Mouse (Mus musculus): ENCODE measurements at regions not wholly inside any gene's neighbourhood (a gene's known extent, or its start where the extent isn't known, plus 50 kb on each side); places are given as distances from the start of the nearest gene placed in this dataset.

GRCm38 (mm10) chr12:95533888-95534639, 158.0 kb upstream of the Flrt2 start:
- H3K9me3 ChIP-seq (ENCODE audit: control insufficient read depth, low read length): no peaks in the 10 kb centered on the region
- no peak overlapping the region for H3K9ac ChIP-seq (replicated peaks)
- WGBS (ENCODE audit: insufficient replicate concordance): 59% methylated on average over 8 of the region's 8 CpGs
- no peak overlapping the region for H3K4me2 ChIP-seq (ENCODE audit: low read depth)
- DNase-seq (ENCODE audit: low read depth in 3 of 3, low spot score in 3 of 3): no peak
- H3K27me3 ChIP-seq (ENCODE audit: control insufficient read depth, insufficient read depth, low read length): no peaks in the 10 kb centered on the region
- no peak overlapping the region for H3K4me3 ChIP-seq (ENCODE audit: insufficient read depth in 1 of 2, low read depth in 2 of 2, low read length in 2 of 2)
- H3K27ac ChIP-seq: no peak overlapping the region
- no peaks in the 10 kb centered on the region for H3K36me3 ChIP-seq (replicated peaks; ENCODE audit: control insufficient read depth, insufficient read depth, low read depth)
- no peaks in the 10 kb centered on the region for H3K4me1 ChIP-seq (replicated peaks; ENCODE audit: control insufficient read depth in 2 of 2, insufficient read depth in 2 of 2, low read length in 1 of 2)
- no peak for TF ChIP-seq EP300 (IDR thresholded peaks at IDR 0.05; ENCODE audit: low read depth)
- TF ChIP-seq CTCF (IDR thresholded peaks at IDR 0.05; ENCODE audit: low read depth): no peak
- ATAC-seq (ENCODE audit: insufficient read depth): no peak

GRCm38 (mm10) chr12:95547301-95547700, 144.7 kb upstream of the Flrt2 start:
- TF ChIP-seq CTCF (IDR thresholded peaks at IDR 0.05; ENCODE audit: low read depth): no peak
- no peak for TF ChIP-seq EP300 (IDR thresholded peaks at IDR 0.05; ENCODE audit: low read depth)
- no peak overlapping the region for H3K9ac ChIP-seq (replicated peaks)
- DNase-seq (ENCODE audit: low read depth in 3 of 3, low spot score in 3 of 3) (no peak), ATAC-seq (ENCODE audit: insufficient read depth) (no peak)
- no peaks in the 10 kb centered on the region for H3K9me3 ChIP-seq (ENCODE audit: control insufficient read depth, low read length)
- WGBS (ENCODE audit: insufficient replicate concordance): 23% methylated on average over 6 of the region's 6 CpGs
- no peaks in the 10 kb centered on the region for H3K36me3 ChIP-seq (replicated peaks; ENCODE audit: control insufficient read depth, insufficient read depth, low read depth)
- H3K27me3 ChIP-seq (ENCODE audit: control insufficient read depth, insufficient read depth, low read length): no peaks in the 10 kb centered on the region
- no peak overlapping the region for H3K27ac ChIP-seq
- no peak overlapping the region for H3K4me3 ChIP-seq (ENCODE audit: insufficient read depth in 1 of 2, low read depth in 2 of 2, low read length in 2 of 2)
- no peaks in the 10 kb centered on the region for H3K4me1 ChIP-seq (replicated peaks; ENCODE audit: control insufficient read depth in 2 of 2, insufficient read depth in 2 of 2, low read length in 1 of 2)
- no peak overlapping the region for H3K4me2 ChIP-seq (ENCODE audit: low read depth)

GRCm38 (mm10) chr12:95553129-95553528, 138.9 kb upstream of the Flrt2 start:
- WGBS (ENCODE audit: insufficient replicate concordance): 80% methylated on average over 3 of the region's 3 CpGs
- H3K4me1 ChIP-seq (replicated peaks; ENCODE audit: control insufficient read depth in 2 of 2, insufficient read depth in 2 of 2, low read length in 1 of 2): no peaks in the 10 kb centered on the region
- H3K4me2 ChIP-seq (ENCODE audit: low read depth): no peak overlapping the region
- no peak overlapping the region for H3K4me3 ChIP-seq (ENCODE audit: insufficient read depth in 1 of 2, low read depth in 2 of 2, low read length in 2 of 2)
- H3K27me3 ChIP-seq (ENCODE audit: control insufficient read depth, insufficient read depth, low read length): no peaks in the 10 kb centered on the region
- TF ChIP-seq EP300 (IDR thresholded peaks at IDR 0.05; ENCODE audit: low read depth) (no peak), CTCF (IDR thresholded peaks at IDR 0.05; ENCODE audit: low read depth) (no peak)
- no peak overlapping the region for H3K9ac ChIP-seq (replicated peaks)
- H3K36me3 ChIP-seq (replicated peaks; ENCODE audit: control insufficient read depth, insufficient read depth, low read depth): no peaks in the 10 kb centered on the region
- H3K9me3 ChIP-seq (ENCODE audit: control insufficient read depth, low read length): no peaks in the 10 kb centered on the region
- DNase-seq (ENCODE audit: low read depth in 3 of 3, low spot score in 3 of 3) (no peak), ATAC-seq (ENCODE audit: insufficient read depth) (no peak)
- no peak overlapping the region for H3K27ac ChIP-seq

GRCm38 (mm10) chr12:95558706-95559406, 133.2 kb upstream of the Flrt2 start:
- Histone ChIP-seq H3K27ac (no peak overlapping the region), H3K4me3 (ENCODE audit: insufficient read depth in 1 of 2, low read depth in 2 of 2, low read length in 2 of 2) (no peak overlapping the region), H3K4me2 (ENCODE audit: low read depth) (no peak overlapping the region), H3K4me1 (replicated peaks; ENCODE audit: control insufficient read depth in 2 of 2, insufficient read depth in 2 of 2, low read length in 1 of 2) (no peaks in the 10 kb centered on the region), H3K9ac (replicated peaks) (no peak overlapping the region), H3K27me3 (ENCODE audit: control insufficient read depth, insufficient read depth, low read length) (no peaks in the 10 kb centered on the region), H3K9me3 (ENCODE audit: control insufficient read depth, low read length) (no peaks in the 10 kb centered on the region), H3K36me3 (replicated peaks; ENCODE audit: control insufficient read depth, insufficient read depth, low read depth) (no peaks in the 10 kb centered on the region)
- WGBS (ENCODE audit: insufficient replicate concordance): 60% methylated on average over 6 of the region's 6 CpGs
- no peak for DNase-seq (ENCODE audit: low read depth in 3 of 3, low spot score in 3 of 3)
- ATAC-seq (ENCODE audit: insufficient read depth): no peak
- TF ChIP-seq EP300 (IDR thresholded peaks at IDR 0.05; ENCODE audit: low read depth) (no peak), CTCF (IDR thresholded peaks at IDR 0.05; ENCODE audit: low read depth) (no peak)

GRCm38 (mm10) chr12:95563431-95563830, 128.6 kb upstream of the Flrt2 start:
- Histone ChIP-seq H3K4me2 (ENCODE audit: low read depth) (no peak overlapping the region), H3K36me3 (replicated peaks; ENCODE audit: control insufficient read depth, insufficient read depth, low read depth) (no peaks in the 10 kb centered on the region), H3K27ac (no peak overlapping the region), H3K9ac (replicated peaks) (no peak overlapping the region), H3K4me1 (replicated peaks; ENCODE audit: control insufficient read depth in 2 of 2, insufficient read depth in 2 of 2, low read length in 1 of 2) (no peaks in the 10 kb centered on the region), H3K9me3 (ENCODE audit: control insufficient read depth, low read length) (no peaks in the 10 kb centered on the region), H3K4me3 (ENCODE audit: insufficient read depth in 1 of 2, low read depth in 2 of 2, low read length in 2 of 2) (no peak overlapping the region), H3K27me3 (ENCODE audit: control insufficient read depth, insufficient read depth, low read length) (no peaks in the 10 kb centered on the region)
- ATAC-seq (ENCODE audit: insufficient read depth) (no peak), DNase-seq (ENCODE audit: low read depth in 3 of 3, low spot score in 3 of 3) (no peak)
- WGBS (ENCODE audit: insufficient replicate concordance): 61% methylated on average over 4 of the region's 4 CpGs
- no peak for TF ChIP-seq CTCF (IDR thresholded peaks at IDR 0.05; ENCODE audit: low read depth)
- no peak for TF ChIP-seq EP300 (IDR thresholded peaks at IDR 0.05; ENCODE audit: low read depth)

Measured in liver, embryonic 14.5 days (tissue).